Mouse (Mus musculus) gastrocnemius, postnatal 25 days (tissue): ENCODE measurements around the gene Gdi1. TPM values are rescaled to one million over a fixed set of nuclear protein-coding genes. Genes with fewer than 3 reads are reported as not detected.
A peak's percentile ranks its signal among the peaks of the same experiment; 100 is the strongest.

Source experiments
- DNase-seq: peaks from one replicate; pipeline ENCODE4 v3.0.0; 2022
- long read RNA-seq, 2 experiments: library from polyadenylated mRNA; stranded (forward); transcript quantifications; one replicate each; pipeline ENCODE4 v2.0.0; 2021
- total RNA-seq, 2 experiments: library from RNA; stranded (reverse); gene quantifications; 1 replicate in 1 of 2; 2 replicates in 1 of 2; pipeline ENCODE4 v1.2.3; 2021

Gdi1 gene
- total RNA-seq = 10 to 100 TPM; 28.2 to 42.7 TPM
- long read RNA-seq, experiment 1, transcript Gdi1-201 (11 exons, 2,666 nt) = major isoform, 17 of 26 reads
- long read RNA-seq, experiment 1, partial matches to known transcripts = 2 of 26 reads
- long read RNA-seq, experiment 1, other reads (novel, unspliced or antisense) = 7 of 26 reads
- long read RNA-seq, experiment 2, transcript Gdi1-201 (11 exons, 2,666 nt) = major isoform, 29 of 41 reads
- long read RNA-seq, experiment 2, partial matches to known transcripts = 4 of 41 reads
- long read RNA-seq, experiment 2, other reads (novel, unspliced or antisense) = 8 of 41 reads

DNA sequence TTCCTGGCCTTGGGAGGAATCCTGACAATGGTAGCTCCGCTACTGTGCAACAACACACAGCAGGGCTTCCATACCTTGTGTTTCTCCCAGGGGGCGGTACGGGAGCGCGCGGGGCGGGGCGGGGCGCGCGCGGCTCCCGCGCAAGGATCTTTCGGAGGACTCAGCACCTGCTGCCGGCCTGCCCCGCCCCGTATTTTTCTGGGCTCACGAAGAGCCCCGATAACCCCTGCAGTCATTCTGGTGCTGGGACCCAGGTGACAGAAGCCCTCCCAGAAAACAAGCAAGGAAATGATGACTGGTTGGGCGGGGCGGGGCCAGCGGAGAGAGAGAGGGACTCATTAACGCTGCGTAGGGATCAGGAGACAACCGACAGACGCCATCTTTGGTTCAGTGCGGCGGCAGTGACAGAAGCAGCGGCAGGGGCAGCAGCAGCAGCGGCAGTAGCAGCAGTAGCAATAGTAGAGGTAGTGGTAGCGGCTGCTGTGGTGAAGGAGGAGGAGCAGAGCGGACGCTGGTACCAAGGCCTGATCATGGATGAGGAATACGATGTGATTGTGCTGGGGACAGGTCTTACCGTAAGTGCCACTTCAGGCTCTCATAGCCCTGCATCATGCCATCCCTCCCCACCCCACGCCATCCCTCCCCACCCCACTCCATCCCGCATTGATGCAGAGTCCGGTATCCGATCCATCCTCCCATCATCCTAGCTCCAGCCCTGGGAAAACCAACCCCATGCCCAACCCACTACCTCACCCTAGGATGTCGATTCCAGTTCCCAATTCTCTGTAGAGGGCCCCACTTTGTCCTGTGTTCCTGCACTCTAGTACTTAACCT, at the start of gene Gdi1:
Gene Gdi1 (plus strand): TSS at position 132 of the 834 bp plus-strand sequence.
- DNase-seq = peak; percentile 69

DNA sequence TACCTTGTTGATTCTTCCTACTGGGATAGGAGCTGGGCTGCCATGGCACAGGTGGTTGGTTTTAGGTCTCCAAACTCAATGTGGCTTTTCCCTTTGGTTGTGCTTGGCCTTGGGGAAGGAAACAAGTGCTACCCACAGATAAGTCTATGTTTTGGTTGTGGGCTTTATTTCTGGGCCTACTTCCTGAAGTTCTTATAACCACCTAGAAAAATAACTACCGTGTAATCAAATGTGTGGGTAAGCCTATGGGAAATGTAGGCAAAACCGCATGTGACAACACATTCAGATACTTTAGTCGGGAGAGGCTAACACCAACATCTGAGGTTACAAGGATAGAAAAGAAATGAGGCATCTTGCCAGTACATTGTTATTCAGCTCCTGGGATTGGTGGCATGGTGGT, 47.1 kb upstream of the Gdi1 start:
- no peak for DNase-seq

DNA sequence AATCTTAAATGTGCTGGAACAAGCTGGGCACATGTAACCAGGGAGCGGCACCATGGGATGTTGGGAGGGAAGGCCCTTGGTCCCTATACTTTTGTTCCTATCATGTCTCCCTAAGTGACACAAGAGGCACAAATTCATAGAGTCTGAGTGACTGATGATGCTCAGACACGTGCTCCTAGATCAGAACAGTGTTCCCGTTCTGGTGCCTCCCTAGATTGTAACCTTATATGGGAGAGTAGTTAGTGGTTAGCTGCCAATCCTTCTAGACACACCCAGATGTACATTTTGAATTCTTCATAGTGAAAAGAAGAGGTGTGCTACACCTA, 35.1 kb upstream of the Gdi1 start:
- no peak for DNase-seq

DNA sequence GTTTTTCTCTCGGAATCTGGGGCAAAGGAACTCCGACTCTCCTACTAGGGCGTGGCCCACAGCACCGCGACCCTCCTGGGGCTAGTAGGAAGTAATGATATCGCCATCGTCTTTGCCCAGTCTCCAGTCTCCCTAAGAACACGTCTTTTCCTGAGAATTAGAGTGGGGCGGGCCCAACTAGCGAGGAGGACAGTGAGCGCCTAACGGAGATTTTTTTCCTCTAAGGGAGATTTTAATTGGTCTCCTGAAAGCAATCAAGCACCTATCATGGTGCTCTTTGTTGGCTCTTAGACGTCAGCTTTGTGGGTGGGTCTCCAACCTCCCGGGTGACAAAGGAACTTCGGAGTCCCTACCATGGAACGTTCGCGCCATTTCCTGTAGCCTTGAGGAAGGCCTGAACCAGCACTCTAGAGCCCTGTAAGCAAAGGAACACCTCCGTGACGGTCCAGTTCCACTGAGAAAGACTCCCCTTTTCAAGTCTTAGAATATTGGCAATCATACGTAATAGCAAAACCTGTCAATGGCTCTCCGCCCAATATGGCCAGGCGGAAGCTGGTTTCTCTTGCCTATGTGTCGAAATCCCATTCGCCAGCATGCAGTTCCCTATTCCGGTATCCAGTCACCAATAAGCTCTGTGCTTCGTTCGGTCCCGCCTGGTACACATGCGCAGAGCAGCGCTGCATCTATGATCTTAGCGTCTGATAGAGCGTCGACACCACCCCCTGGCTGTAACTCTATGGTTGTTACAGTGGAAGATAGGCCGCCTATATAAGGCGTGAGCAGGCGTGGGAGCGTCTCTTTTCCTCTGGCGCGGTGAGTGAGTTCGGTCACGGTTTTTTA, 34.5 kb upstream of the Gdi1 start, which contains the start of gene Rpl10:
Gene Rpl10 (plus strand): TSS at position 751 of the 840 bp plus-strand sequence.
- DNase-seq = peak; percentile 92

DNA sequence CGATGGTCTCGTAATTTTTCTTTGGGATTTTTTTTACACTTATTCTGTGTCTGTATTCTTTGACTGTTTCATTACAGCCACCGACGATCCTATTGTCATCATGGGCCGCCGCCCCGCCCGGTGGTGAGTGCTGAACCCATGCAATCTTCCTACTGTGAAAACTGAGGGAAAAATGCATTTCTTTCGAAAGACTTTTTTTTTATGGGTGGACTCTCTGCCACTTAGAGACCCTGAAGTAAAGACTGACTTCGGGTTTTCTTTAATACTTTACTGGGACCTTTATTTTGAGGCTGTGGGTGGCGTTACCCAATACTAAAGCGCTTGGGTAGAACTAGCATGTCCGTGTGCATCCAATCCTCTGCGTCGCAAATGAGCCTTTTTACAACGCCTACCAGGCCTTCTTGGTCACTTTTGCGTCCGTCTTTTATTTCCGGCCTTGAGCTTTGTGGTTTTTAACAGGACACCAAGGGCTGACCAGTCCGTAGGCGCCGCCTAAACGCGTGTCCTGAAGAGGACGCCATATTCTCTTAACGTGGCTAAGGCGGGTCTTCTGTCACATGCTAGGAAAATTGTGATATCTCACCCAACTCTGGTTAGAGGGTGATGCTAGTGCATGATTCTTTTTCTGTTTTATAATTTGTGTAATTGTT, 33.8 kb upstream of the Gdi1 start:
- DNase-seq = no peak

DNA sequence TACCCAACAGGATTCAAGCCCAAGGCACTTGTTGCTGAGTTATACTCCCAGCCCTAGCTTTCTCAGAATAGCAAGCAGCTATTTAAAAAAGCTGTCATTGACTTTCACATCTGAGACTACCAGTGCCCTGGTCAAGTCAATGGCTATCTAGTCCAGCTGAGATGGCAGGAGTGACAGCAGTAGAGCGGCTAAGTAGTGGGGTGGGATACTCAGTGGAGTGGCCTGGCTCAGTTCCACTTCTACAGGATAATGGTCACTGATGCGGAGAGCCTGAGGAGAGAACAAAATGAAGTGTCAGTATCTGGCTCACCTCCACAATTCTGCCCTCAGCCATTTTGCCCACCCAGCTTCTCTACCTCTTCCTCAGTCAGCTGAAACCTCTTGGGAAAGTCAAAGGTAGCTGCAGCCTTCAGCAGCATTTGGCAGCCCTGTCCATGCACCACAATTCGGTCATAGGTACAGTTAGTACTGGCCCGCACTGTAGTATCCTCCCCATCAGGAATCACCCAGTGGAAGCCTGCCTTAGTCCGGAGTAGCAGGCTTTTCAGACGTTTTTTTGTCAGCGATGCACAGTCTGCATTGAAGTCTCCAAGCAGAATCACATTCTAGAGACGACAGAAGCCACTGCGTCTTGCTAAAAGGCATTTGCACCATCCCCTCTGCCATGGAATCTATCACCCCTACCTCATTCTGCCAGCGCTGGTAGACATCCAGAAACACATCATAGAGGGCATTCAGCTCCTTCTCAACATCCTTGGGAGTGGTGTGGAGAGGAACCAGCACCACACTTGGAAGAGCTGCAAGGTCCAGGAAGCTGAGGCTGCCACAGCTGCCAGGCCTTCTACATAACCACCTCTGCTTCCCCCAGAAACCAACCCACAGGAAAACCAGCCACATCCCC, 31.1 kb upstream of the Gdi1 start:
- DNase-seq = no peak

DNA sequence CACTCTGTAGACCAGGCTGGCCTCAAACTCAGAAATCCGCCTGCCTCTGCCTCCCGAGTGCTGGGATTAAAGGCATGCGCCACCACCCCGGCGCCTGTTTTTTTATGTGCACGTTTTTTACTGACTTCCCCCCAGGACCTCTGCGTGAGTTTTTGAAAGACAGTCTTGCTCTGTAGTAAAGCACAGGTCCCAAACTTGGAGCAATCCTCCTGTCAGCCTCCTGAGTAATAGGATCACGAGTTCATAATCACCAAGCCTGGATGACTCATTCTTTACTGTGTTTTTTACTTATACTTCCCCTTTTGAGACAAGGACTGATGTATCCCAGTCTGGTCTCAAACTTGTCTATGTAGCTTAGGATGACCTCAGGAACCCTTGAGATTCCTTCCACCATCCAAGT, 26.9 kb upstream of the Gdi1 start:
- DNase-seq = no peak

DNA sequence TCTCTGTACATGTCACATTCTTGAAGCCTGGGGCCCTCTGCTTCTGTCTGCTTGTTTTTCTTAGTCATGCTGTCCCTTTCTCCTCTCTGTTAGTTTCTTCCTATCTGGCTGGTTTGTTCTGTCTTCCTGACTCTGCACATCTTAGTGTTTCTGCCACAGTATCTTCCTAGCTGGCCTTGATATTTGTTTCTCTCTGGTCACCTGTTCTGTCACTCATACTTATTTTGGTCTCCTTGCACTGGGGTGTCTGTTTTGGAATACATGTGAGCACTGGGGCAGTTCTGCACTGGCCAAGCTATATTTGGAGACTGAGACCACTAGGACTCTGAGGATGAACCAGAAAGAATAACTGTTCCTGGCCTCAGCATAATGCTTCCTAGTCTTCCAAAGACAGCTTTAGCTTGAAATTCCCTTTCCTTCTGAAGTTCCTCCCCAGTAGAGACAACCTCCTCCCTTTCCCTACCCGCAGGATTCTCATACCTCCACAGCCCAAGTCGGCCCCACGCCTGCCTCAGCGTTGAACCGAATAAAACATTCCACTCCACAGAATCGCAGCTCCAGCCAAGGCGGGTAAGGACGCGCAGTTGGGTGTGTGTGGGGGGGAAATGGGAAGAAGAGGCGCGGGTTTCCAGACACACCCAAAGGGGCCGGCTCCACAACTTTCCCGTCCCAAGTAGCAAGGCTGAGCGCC, 23.6 kb upstream of the Gdi1 start:
- DNase-seq = no peak

DNA sequence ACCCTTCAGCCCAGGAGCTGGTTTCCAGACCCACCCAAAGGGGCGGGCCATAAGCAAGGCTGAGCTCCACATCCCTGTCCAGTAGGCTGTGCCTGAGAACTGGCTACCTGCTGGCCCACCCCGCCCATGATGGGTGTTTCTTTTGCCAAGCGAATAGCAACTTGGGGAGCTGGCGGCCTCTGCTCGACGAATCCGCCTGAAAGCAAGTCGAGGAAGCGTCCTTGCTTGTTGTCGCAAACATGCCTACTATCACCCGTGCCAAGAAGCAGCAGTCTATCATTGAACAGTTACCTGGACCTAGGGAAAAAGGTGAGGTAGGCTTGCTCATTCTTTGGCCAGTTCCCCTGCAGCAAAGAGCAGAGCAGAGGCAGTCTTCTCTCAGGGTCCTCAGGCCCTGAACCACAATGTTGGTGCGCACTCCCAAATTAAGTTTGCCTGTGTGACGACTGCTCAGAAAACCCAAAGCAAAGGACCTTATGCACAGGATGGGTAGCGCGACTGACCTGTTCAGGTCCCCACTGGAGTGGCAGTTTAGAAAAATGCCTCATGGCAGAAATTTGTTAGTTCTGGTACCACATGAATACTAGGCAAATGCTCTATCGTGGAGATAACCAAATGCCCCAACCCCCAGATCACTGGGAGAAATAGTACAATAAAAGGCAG, 22.9 kb upstream of the Gdi1 start, which contains the start of the genes Taz and Dnase1l1:
Gene Taz (plus strand): TSS at position 181 of the 663 bp plus-strand sequence.
Gene Dnase1l1 (minus strand): TSS at position 606 of the 663 bp plus-strand sequence.
- DNase-seq = peak; percentile 90

DNA sequence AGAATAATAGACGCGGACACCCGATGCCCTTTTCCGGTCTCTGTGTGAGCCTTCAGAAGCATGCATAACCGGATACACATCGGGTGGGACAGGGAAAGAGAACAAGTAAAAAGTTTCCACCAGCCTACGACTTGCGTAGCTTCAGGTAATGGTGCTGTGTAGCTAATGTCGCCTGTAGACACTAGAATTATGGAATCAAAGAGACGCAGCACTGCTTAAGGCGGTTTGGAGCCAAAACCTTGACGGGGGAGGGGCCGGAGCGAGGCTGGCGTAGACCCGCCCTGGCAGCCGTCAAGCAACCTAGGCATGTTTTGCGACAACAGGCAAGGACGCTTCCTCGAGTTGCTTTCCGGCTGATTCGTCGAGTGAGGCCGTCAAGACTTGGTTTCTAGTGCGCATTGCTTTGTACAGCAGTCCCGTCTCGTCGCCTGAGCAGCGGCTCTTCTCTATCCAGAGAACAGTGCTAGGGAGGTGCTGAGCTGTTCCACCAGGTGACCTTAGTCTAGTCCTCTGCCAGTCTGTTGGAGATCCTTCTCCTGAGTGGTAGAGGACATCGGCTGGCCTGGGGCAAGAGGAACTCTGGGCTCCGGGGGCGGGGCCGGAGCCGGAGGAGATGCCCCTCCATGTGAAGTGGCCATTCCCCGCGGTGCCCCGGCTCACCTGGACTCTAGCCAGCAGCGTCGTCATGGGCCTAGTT, 22.3 kb upstream of the Gdi1 start:
- DNase-seq = peak; percentile 84

DNA sequence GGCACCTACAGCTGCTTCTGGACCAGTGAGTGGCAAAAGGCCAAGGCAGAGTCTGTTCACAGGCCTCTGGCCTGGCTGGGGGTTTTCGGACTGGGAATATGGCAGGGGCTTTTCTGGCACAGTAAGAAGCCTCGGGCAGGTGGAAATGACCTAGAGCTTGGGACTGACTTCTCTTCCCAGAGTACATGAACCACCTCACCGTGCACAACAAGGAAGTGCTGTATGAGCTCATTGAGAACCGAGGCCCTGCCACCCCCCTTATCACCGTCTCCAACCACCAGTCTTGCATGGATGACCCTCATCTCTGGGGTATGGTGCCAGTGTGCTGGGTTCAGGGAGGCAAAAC, 21.7 kb upstream of the Gdi1 start:
- DNase-seq = no peak

DNA sequence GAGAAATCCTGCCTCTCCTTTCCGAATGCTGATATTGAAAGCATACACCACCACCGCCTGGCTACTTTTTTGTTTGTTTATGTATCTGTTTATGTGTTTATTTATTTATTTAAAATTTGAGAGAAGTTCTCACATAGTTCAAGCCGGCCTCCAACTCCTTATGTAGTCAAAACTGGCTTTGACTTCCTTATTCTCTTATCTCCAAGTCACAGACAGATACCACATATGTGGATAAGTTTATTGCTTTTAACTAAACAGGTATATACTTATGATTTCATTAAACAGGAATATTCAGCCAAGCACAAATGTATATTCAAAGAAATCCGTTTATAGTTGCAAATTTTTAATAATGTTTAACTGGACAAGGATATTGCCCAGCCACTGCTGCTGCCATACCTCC, 11.4 kb upstream of the Gdi1 start:
- no peak for DNase-seq

DNA sequence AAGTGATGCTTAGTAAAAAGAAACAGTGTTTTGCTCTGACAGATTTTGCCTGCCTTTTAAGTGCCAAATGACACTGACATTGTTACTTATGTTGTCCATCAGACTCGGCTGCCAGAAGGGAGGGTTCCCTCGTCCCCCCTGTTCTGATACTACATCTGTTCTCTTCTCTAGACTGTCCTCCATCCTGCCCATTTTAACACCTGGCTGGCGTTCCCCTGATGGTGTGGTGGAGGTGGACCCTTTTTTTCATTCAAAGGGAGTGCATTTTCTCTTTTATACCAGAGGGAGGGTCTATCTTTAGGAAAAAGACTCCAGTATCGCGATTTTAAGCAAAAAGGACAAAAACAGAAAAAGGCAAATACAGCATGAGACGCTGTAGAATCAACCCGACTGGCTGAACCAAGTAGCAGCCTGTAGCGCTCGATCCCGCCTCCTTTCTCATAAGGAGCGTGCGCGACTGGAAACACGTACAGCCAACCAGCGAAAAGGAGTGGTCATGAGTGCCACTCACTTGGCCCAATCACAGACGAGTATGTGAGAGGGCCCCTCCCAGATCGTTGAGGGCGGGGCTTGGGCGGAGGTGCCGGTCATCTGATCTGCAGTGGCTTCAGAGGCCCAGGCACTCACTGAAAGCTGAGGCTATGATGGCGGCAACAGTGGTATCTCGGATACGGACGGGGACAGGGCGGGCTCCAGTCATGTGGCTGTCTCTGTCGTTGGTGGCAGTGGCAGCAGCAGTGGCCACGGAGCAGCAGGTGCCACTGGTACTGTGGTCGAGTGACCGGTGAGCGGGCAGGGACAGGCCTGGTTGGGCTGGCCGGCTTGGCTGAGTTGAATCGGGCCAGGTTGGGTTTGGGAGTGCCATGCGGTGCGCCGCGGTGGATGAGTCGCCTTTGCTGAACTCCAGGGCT, 8.0 kb upstream of the Gdi1 start, which contains the start of gene Atp6ap1:
Gene Atp6ap1 (plus strand): TSS at position 560 of the 911 bp plus-strand sequence.
- DNase-seq = peak; percentile 93

DNA sequence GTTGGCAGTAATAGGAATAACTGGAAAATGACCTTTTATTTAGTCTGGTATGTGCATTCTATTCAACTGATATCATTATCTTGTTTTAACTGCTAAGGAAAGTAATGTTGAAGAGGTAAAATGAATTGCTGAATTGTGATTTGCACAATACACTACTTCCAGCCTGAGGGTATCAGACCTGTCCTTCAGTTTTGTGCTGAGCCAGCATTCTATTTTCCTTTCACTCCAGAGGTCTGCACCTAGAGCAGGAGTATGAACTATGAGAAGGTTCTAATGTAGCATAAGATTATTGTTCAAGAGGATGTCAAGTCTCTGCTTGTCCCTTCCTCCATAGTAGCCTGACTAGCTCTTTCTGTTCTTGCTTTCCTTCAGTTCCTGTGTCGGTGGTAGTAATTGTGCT, 6.5 kb upstream of the Gdi1 start:
- DNase-seq = no peak

DNA sequence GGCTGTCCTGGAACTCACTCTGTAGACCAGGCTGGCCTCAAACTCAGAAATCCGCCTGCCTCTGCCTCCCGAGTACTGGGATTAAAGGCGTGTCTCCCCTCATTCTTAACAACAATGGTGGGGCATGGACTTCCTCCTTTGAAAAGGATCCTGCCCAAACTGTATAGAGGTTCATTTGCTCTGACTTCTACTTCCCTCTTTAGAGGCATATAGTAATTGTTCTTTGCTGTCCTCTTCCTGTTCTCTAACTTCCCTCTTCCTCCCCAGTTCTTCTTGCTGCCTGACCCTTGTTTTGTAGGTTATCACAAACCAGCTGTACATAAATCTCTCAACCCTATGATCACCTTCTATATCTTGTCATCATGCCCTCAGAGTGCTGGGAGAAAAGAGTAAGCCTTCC, 5.1 kb upstream of the Gdi1 start:
- no peak for DNase-seq

DNA sequence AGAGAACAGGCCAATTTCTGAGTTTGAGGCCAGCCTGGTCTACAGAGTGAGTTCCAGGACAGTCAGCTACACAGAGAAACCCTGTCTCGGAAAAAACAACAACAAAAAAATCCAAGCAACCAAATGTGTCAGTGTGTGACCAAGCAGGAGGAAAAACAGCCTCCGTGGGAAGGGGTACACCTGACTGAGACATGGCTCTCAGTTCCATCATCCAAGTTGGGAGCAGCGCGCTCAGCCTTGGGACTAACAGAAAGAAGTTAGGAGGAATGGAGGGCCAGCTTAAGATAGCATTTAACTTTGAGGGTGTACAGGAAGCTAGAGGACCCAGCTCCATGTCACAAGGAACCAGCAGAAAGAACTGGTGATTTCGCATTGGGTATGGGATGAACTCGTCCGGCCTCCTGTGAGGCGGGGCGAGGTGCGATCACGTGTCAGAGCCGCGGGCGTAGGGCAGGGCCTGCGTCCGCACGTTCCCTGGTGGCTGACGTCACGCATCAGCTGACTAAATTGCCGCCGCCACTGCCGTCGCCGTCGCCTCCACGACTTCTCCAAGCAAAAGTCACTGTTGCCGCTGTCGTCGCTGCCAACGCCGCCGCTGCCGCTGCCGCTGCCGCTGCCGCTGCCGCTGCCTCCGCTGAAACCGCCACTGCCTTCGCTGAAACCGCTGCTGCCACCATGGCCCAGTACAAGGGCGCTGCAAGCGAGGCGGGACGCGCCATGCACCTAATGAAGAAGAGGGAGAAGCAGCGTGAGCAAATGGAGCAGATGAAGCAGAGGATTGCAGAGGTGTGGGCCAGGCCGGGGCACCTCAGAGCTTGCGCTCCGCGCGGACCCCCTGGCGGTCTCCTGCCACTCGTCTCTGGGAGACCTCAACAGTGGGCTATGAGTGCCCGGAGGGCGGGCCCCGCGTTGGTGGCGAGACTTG, 8.0 kb downstream of the Gdi1 start, which contains the start of gene Fam50a:
Gene Fam50a (plus strand): TSS at position 494 of the 925 bp plus-strand sequence.
- peak; percentile 88 for DNase-seq

DNA sequence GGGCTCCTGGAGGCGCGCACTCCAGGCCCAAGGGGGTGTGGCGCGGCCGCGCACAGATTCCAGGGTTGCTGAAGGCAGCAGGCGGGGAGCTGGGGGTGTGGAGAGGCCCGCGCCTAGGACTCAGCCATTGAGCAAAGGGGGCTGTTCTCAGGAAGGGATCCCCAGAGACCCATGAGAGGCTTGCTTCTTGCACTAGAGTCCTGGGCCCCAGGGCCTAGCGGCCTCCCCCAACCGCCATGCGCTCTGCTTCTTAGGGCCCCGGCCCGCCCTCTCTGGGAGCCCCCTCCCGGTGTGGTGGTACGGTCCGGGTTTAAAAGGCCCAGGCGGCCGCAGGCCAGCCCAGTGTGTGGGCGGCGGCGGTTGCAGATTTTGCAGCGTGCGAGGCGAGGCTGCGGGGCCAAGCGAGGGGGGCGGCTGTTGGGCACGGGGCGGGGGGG, 23.9 kb downstream of the Gdi1 start, which contains the start of gene Plxna3:
Gene Plxna3 (plus strand): TSS at position 342 of the 437 bp plus-strand sequence.
- peak; percentile 65 for DNase-seq
